Mouse (Mus musculus): ENCODE results near the gene Sgms1.
"Not testable (repeated sequence)": the region's sequence is repeated elsewhere in the genome, so short reads cannot be mapped to it uniquely, and the experiment has no call there.

Gene Sgms1

DNA sequence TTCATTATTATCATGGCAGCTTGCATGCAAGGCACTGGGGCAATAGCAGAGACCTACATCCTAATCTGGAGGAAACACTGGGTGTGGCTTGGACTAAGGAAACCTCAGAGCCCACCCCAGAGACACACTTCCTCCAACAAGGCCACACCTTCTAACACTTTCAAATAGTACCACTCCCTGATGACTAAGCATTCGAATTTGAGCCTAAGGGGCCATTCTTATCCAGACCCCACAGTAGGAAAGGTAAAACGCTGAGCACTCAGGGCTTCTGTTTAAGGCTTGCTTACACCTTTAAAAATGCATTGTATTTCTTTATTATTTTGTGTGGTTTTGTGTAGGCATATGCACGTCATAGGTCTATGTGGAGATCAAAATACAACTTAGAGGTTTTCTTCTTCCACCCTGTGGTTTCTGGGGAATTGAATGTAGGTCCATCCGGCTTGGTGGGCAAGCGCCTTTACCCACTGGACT is 217.0 kb downstream of the Sgms1 start:
- no peak for DNase-seq

DNA sequence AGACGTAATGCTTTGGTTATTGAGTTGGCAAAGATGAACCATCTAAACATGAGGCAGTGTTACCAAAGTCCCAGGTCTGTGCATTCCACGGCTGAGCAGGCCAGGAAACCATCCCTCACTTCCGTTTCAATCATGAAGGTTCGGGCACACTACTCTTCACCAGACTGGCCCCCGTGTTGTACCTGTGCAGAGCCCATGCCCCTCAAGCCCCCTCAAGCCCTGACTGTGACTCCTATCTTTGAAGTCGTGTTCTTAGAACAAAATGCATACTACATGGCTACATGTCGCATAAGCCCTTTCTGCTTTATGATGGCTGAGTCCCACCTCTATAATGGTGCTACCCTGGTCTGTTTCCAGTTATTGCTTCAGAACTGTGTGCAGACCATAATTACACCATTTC is 217.5 kb downstream of the Sgms1 start:
- DNase-seq, result no peak

DNA sequence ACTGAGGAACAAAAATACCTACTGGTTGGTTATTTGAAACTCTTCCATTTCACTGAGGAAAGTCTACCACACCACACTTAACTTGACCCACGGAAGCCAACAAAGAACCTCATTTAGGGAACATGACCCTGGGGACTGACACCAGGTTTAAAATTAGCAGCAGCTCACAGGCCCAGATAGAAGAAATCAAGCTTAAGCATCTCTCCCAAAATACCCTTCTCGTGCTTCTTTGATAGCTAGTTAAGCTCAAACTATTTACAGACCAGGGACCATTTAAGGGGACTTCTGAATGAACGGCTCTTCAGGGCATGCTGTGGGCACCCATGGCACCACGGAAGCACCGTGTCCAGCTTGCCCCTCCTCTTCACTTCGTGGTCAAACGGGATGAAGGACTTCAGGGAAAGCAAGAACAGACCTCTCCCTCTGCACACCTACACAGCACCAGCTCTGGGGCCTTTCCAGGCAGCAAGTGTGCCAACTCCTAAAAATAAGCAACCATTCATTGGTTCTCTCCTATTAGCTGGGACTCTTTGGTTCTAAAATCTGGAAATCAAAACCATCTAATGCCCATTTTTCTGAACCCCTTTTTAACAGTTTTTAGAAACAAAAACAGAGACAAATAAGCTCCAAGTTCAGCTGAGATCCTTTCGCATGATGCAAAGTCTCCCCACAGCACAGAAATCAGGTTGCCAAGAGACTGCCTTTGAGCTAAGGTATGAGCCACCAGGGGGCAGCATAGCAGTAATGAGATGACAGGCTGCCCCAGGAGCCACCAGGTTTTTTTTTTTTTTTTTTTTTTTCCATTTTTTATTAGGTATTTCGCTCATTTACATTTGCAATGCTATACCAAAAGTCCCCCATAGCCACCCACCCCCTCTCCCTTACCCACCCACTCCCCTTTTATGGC is 219.6 kb downstream of the Sgms1 start:
- DNase-seq, result peak; percentile 93

DNA sequence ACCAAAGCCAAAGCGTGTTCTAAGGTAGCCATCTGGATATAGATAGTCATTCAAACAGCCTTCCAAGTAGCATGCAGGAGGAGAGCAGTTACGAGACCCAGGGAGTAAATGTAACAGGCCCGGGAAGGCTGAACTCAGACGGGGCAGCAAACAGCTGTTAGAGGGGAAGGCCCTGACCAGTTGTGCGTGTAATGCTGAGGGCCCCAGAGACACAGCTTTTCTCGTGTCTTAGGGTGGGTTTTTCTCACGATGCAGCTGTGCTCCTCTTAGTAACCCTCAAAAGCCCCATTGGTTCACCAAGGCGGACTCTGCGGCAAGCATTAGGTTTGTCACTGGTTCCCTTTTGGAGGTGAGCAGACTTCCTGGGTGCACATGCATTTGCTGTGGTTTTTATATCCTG is 221.5 kb downstream of the Sgms1 start:
- DNase-seq, result peak; percentile 62

DNA sequence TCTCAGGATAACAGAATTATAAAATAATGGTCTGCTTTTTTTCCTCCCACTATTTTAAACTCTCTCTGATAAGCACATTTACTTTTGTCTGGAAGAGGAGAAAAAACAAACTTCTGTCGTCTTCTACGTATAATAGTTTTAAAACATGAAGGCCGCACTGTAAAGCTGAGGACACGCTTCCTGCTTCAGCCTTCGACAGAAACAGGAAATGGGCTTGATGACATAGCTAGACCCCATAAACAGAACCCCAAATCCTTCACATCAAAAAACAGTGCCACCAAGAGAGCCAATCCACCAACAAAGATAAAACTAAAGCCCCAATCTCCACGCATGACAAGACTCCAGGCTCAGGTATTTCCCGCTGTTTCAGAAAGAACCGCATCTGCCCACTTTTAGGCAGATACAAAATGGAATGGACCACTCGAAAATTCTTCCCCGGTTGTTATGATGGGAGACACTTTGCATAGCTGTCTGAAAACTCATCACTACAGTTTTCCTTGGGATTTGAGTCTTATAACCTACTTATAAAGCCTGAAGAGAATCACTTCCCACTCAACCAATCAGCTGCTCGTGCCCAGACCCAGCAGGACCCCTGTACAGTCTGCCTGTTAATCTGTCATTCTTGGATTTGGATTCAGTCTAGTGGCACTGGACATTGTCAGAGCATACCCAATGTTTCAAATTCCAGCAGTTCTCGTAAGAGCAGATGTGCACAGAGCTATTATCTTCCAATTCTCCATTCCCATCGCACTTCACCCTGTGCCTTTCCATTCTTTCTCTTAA is 222.5 kb downstream of the Sgms1 start:
- DNase-seq, result no peak

DNA sequence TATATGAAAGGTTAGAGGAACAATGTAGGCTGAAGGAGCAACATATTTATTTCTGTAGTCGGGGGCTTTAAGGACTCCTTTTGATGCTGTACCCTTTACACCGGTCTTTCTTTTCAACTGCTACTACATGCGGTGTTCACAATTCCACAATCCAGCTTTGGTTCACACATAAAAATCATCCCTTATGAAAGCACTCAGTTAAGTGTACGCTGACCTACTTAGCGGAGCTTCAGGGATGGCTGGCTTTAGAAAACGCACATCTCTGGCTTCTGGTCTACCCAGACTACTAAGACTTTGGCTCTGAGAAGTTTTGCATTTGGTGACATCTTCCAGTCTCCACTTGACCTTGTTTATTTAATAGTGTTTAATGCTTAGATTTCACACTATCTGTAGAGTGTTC is 223.8 kb downstream of the Sgms1 start:
- no peak for DNase-seq

DNA sequence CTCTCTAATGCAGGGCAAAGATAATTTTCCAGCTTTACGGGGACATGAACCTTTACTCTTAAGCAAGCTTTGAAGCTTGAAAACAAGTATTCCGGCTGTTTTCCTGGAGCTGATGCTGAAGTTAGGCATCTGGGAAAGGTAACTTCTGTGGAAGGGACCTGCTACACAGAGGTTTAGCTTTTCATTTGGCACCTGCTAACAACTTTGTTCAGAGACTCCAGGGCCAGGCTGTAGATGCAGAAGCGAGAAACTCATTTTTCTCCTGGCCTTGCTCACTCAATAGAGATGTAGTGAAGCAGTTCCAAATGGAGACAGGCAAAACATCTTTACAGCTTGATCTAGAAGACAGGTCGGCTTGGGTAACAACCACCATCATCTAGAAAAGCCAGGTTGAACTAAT is 225.4 kb downstream of the Sgms1 start:
- no peak for DNase-seq

DNA sequence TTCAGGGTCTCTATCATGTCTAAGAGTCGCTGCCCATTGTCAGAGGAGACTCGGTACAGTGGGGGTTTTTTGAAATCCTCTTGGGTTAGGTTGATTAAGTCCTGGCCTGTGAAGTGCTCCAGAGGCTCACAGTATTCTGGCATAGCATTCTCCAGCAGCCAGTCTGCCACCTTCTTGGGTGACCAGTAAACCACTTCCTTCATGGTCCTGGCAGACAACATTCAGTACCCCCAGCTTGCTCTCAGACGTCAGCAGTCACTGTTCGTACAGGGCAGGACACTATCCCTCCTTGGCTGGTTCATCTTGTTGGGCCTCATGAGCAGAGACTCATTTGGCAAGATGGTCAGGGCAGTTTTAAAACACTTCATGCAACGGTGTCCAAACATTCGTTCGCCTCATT is 229.6 kb downstream of the Sgms1 start:
- no peak for DNase-seq

DNA sequence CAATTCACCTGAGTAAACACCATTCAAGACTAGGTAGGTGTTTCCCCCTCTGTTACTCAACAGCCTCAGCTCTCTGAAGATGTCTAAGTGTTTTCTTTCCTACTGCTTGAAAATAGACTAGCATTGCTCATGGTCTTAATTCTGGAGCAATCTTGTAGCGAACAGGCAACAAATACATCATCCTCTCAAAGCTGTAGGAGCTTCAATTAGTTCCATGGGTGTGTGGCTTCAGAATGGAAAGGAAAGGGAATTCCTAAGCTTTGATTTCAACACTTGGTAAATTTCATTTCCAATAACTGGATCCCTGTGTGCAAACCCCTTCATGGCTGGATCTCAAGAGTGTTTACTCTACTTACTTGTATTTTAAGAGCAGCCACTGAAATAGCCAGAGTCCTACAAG is 230.3 kb downstream of the Sgms1 start:
- no peak for DNase-seq

DNA sequence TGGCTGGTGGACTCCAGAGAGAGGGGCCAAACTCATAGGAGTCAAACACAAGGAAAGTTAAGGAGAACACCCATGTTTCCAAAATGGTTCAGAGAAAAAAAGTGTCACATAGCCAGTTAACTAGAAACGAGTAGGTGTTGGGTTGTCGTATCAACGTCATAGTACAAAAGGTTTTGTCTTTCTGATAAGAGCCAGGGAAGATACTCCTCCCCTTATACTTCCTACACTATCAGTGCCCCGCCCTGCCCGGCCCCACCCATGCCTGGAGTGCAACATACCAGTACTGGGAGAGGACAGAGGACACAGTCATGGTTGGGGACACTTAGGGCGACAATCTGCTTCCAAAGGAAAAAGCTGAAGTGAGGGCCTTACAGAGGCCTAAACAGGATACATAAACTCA is 232.5 kb downstream of the Sgms1 start:
- DNase-seq, result no peak

DNA sequence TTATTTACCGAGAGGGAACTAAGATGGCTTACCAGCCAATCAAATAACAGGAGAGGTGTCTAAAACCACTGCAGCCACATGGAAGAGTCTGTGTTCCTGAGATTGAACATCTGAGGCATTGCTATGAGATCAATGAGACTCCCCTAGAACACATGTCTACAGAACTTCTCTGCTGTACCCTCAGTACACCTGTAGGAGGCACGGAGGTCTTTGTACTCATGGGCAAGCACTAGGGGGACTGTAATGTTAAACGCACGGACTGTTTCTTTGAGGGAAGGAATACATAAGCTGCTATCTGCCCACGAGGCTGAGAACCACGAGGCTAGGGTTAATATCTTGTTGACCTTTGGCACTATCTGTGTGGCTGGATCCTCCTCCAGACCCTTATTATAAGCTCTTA is 237.0 kb downstream of the Sgms1 start:
- DNase-seq, result no peak

DNA sequence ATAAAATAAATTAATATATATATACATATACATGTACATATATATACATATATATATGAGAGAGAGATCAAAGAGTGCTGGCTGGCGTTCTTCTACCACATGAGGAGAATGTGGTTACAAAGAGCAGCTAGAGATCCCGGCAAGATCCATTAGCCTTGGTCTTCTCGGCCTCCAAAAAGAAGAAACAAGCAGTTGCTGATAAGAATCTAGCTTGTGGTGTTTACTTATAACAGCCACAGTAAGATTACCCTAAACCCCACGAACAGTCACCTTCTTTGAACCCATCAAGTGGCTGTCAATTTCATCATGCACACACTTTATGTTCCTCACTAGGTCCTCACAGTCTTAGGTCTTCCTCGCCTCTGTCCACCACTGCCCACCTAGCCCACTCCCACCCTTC is 240.8 kb downstream of the Sgms1 start:
- no peak for DNase-seq

DNA sequence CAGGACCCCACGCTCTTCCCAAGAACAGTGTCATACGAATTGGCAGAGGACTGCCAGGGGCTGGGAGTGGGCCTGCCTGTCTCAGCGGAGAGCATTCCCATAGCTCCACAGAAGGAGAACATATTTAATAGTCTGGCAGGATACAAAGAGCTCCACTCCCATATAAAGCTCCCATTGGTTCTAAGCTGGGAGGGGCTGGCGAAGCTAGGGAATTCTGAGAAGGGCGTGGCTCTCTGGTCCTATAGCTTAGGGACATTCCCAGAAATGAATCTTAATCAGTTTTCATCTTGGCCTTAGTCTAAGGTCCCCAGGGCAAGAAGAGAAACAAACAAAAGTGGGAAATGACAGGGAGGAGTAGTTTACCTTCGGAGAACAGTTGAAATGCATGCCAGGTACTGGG is 247.1 kb downstream of the Sgms1 start:
- DNase-seq, result no peak

DNA sequence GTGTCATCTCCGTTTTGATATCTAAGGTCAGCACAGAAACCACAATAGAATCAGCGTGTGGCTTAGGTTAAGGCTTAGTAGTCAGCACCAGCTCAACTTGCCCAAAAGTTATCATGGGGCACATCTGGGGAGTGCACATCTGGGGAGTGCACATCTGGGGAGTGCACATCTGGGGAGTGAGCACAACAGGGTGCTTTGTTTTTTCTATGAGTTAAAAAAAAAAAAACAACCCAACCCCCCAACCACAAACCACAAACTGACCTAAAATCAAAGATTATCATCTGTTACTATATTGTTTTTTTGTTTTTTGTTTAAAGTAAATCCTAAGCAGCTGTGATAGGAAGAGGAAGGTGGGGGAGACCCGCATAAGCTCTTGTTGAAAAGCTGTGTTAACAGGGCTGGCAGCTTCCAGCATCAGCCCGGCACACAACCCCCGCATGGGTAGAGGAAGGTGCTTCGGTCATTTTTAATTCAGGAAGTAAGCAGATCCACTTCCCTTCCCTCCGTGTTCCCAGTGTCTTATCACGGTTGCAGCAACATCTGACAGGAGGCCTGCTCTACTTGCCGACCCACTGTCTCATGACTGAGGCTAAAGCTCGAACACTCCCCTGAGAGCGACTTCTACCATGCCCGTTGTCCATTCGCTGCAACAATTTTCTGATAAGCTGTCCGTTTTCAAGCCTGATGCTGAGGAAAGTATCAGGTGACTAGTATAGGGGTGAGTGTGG is 251.0 kb downstream of the Sgms1 start:
- DNase-seq, result peak; percentile 65

DNA sequence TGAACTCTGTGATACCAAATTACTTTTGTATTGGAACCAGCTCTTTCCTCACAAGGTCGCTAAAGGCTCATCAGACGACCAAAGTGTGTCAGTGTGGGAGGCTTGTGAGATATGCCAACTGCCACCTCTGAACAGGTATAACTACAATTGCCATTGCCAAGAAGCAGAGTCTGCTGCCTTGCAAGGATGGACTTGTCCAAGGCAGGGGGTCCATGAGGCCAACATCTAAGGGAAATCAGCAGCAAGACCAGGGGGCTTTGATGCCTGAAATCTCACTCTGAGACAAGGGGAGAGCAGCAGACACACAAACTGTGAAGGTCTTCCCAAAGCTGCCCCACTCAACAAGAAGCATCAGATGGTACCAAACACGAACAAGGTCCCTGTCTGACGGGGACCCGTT is 251.6 kb downstream of the Sgms1 start:
- DNase-seq, result no peak

DNA sequence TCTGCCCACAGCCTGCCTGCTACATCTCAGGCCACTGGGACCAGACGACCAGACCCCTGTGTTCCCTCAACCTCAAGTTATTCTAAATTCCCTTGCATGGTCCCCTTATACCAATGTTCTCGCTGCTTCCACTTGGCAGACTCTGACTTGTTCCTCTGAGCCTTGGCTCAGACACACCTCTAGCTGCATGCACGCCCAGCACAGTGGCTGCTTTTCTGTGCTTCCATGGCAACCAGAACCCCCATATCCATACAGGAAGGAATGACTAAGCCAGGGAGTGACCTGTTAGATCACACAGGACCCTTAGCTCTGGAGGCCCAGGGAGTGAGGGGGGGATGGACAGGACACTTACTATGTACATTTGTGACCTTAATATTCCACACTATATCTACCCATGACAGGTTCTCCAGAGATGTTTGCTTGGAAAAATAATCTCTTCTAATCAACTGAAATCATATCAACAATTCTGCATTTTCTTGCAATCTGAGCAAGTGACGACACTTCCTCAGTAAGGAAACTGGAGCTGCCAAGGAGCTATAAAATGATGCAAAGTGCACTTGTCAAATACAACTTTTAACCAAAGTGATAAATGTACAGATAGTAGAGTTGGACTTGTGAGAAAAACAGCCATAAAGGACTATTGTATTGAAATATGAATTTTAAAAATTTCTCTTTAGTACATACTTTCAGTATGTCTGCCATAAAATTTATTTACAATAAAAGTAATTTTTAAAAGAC is 252.5 kb downstream of the Sgms1 start:
- no peak for DNase-seq

DNA sequence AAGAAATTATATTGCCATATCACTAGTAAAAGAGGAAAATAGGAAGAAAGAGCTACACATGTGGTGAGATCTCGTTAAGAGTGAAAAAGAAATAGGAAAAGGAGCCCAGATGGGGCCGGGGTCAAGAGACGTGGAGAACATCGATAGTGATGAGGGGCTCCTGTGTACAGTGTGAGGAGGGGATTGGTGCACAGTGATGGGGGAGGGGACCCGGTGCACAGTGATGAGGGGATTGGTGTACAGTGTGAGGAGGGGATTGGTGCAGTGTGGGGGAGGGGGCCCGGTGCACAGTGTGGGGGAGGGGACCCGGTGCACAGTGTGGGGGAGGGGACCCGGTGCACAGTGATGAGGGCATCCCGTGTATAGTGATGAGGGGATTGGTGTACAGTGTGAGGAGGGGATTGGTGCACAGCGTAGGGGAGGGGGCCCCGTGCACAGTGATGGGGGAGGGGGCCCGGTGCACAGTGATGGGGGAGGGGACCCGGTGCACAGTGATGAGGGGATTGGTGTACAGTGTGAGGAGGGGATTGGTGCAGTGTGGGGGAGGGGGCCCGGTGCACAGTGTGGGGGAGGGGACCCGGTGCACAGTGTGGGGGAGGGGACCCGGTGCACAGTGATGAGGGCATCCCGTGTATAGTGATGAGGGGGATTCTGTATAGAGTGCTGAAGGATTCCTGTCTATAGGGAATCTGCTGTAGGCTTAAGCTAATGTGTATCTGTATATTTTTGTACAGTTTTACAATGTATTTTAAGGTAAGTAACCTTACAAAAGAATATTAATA is 257.6 kb downstream of the Sgms1 start:
- DNase-seq, result not testable (repeated sequence)

DNA sequence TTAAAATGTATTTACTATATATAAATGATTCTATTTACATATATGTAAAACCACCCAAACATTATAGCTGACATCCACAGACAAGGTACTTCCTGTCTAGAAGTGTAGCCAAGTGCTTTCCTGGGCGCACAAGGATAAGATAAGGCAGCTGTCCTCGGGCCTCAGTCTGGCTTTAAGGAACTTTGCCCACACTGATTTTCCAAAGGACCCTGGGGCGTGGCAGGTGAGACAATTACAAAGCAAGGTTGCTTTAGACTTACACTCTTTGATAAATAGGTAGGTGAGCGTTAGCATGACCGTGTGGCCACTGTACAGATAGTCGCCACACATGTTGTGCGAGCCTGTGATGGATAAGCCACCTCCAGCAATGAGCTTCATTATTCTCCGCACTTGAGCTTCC is 260.2 kb downstream of the Sgms1 start:
- DNase-seq, result no peak

DNA sequence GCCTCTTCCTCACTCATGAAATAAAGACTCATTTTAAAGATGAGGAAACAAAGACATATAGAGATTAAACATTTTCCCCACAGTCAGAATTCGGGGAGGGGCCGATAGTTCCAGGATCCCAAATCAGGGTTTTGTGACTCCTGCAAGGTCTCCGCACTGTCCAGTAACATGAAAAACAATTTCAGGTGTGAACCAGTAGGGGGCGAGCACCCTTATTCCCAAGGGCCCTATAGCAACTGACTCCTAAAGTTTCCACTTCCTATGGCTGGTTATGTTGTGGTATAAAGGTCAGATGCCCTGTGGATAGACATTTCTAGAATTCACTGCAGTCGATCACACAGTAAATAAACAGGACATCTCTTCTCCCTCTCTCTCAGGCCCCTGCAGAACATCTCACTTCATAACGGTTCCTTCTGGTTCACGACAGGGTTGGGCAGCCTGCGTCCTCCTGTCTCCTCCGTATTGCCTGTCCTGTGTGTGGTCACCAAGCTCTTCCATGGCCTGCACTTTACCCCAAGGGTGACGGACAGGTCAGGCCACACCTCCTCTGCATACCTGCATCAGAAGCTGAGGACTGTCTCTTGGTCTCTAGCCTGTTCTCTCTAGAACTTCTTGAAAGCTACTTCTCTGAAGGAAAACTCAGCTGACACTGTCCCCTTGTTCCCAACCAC is 262.2 kb downstream of the Sgms1 start:
- DNase-seq, result peak; percentile 48

DNA sequence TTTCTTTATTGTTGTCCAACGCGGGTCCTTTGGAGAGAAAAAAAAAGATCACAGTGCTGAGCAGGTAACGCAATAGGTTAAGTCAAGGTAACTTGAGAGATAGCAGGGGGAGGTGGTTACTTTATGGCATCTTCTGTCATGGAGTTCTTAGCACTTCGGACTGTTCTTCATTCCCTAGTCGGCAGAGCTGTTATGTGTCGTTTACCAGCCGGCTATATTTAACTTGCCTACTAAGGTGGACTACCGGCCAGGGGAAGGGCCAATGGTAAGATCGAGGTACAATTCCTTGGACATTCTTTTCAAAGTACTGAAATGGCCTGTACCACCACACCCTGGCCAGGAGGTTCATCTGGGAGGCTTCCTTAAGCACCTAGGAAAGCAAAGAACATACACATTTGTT is 265.4 kb downstream of the Sgms1 start:
- DNase-seq, result no peak

DNA sequence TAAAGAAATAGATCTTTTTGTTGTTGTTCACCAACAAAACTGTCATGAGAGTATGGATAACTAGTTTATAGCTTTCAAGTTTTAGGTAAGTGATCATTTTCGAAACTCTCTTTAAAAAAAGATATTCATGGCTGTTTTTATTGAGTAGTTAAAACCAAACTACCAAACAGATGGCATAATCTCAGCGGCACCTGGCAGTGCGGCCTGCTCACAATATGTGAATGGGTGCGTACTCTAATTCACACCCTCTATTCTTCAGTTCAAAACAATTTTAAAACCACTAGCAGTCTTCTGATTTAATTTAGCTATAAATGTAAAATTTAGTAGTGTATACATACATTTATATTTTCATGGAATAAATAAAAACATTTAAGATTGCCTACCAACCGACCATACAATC is 266.3 kb downstream of the Sgms1 start:
- DNase-seq, result no peak
